Mouse (Mus musculus) neural tube, embryonic 12.5 days (tissue): ENCODE measurements around the gene Gm49353. TPM values are rescaled to one million over a fixed set of nuclear protein-coding genes. Genes with fewer than 3 reads are reported as not detected.

Experiments used
- ATAC-seq: fragments of 200-750 bp; cut with Nextera tagmentation; 2 replicates; pipeline ENCODE4 v1.8.0; 2017; ENCODE audit warnings: low read depth, mild to moderate bottlenecking, moderate TSS enrichment, moderate library complexity; ENCODE audit not compliant: low FRiP score
- H3K27ac ChIP-seq: fragments of 300-500 bp; sonication (generic); 2 replicates; pipeline ENCODE4 v1.5.1; 2016
- H3K27me3 ChIP-seq: fragments of 300-500 bp; sonication (generic); replicated peaks from 2 replicates; pipeline ENCODE4 v1.6.1; 2016; ENCODE audit warnings: mild to moderate bottlenecking
- H3K36me3 ChIP-seq: fragments of 300-500 bp; sonication (generic); 2 replicates; pipeline ENCODE4 v1.6.1; 2016; ENCODE audit warnings: mild to moderate bottlenecking
- H3K4me1 ChIP-seq: fragments of 300-500 bp; sonication (generic); 2 replicates; pipeline ENCODE4 v1.6.1; 2016
- H3K4me2 ChIP-seq: fragments of 300-500 bp; sonication (generic); replicated peaks from 2 replicates; pipeline ENCODE4 v1.6.1; 2016; ENCODE audit warnings: mild to moderate bottlenecking
- H3K4me3 ChIP-seq: fragments of 300-500 bp; sonication (generic); 2 replicates; pipeline ENCODE4 v1.5.1; 2016
- H3K9ac ChIP-seq: fragments of 300-500 bp; sonication (generic); 2 replicates; pipeline ENCODE4 v1.6.1; 2016; ENCODE audit warnings: mild to moderate bottlenecking
- H3K9me3 ChIP-seq: fragments of 300-500 bp; sonication (generic); 2 replicates; pipeline ENCODE4 v1.6.1; 2016; ENCODE audit warnings: mild to moderate bottlenecking
- WGBS: fragments of 180-500 bp; shearing (Covaris S2); methylation state at CpG from one replicate; pipeline ENCODE4 v1.1.7; 2016; 5-methylcytosine and 5-hydroxymethylcytosine counted together
- polyA plus RNA-seq: library from polyadenylated mRNA; unstranded; fragments of >200 nt; fragmentation: Nextera tagmentation; extraction: Ambion mirVana; gene quantifications from 2 replicates; pipeline ENCODE4 v1.2.1, GENCODE M21; 2016

Gm49353 gene
- polyA plus RNA-seq, 1 experiment from 2014 or later, result 6.1 TPM

GRCm38 (mm10) chr10:29206730-29207129 is 8.0 kb downstream of the Gm49353 start:
- peak; percentile 42; the same call in 1 of the 2 replicates for ATAC-seq
- Histone ChIP-seq H3K9me3 (no peaks in the 10 kb centered on the region), H3K27me3 (no peaks in the 10 kb centered on the region), H3K4me3 (no peak overlapping the region), H3K4me1 (no peaks in the 10 kb centered on the region), H3K36me3 (peaks cover 6% of the 10 kb centered on the region; the same call in 1 of the 2 replicates), H3K9ac (no peak overlapping the region), H3K27ac (no peak overlapping the region), H3K4me2 (no peak overlapping the region)

- no peak overlapping the region for H3K4me2 ChIP-seq
- no peaks in the 10 kb centered on the region for H3K9me3 ChIP-seq
- ATAC-seq, result no peak
- H3K9ac ChIP-seq, result no peak overlapping the region
- 48% methylated on average over 3 of the region's 3 CpGs for WGBS
- no peaks in the 10 kb centered on the region for H3K27me3 ChIP-seq
- no peaks in the 10 kb centered on the region for H3K4me1 ChIP-seq
- no peak overlapping the region for H3K4me3 ChIP-seq
- no peak overlapping the region for H3K27ac ChIP-seq
- 0 out of 2 replicates have a peak, but pooled peaks cover 2% of the 10 kb centered on the region for H3K36me3 ChIP-seq
These were observed 10.0 kb downstream of the Gm49353 start for GRCm38 (mm10) chr10:29208735-29209134.

GRCm38 (mm10) chr10:29211453-29211852 is 12.7 kb downstream of the Gm49353 start, which contains the start of gene 9330159F19Rik:
Gene 9330159F19Rik, plus strand, starts transcription at chr10:29211606.
- WGBS, result 11% methylated on average over 4 of the region's 4 CpGs
- ATAC-seq, result peak; percentile 82; the same call in 1 of the 2 replicates
- Histone ChIP-seq H3K4me1 (no peaks in the 10 kb centered on the region), H3K4me3 (no peak within 1 kb of the TSS), H3K27me3 (no peaks in the 10 kb centered on the region), H3K9ac (no peak within 1 kb of the TSS), H3K4me2 (no peak within 1 kb of the TSS), H3K36me3 (no peaks in the 10 kb centered on the region), H3K27ac (no peak within 1 kb of the TSS; the same call in 1 of the 2 replicates), H3K9me3 (no peaks in the 10 kb centered on the region)

GRCm38 (mm10) chr10:29213534-29214100 is 14.9 kb downstream of the Gm49353 start:
- no peaks in the 10 kb centered on the region for H3K4me1 ChIP-seq
- no peaks in the 10 kb centered on the region for H3K27me3 ChIP-seq
- WGBS, result 47% methylated on average over 3 of the region's 3 CpGs
- H3K36me3 ChIP-seq, result peaks cover 2% of the 10 kb centered on the region; the same call in 1 of the 2 replicates
- no peak overlapping the region for H3K4me3 ChIP-seq
- no peak for ATAC-seq
- no peaks in the 10 kb centered on the region for H3K9me3 ChIP-seq
- no peak overlapping the region for H3K4me2 ChIP-seq
- no peak overlapping the region for H3K9ac ChIP-seq
- H3K27ac ChIP-seq, result no peak overlapping the region

- Histone ChIP-seq H3K9me3 (no peaks in the 10 kb centered on the region), H3K27ac (no peak overlapping the region), H3K4me1 (no peaks in the 10 kb centered on the region), H3K36me3 (peaks cover 5% of the 10 kb centered on the region), H3K27me3 (no peaks in the 10 kb centered on the region), H3K9ac (no peak overlapping the region), H3K4me2 (no peak overlapping the region), H3K4me3 (no peak overlapping the region)
- 0 out of 2 replicates have a peak, but pooled peaks have one; percentile 37 for ATAC-seq
- 91% methylated on average over 1 of the region's 1 CpGs for WGBS
These were observed 18.2 kb downstream of the Gm49353 start for GRCm38 (mm10) chr10:29216957-29217356.

GRCm38 (mm10) chr10:29217451-29217850 is 18.7 kb downstream of the Gm49353 start:
- H3K27me3 ChIP-seq, result no peaks in the 10 kb centered on the region
- H3K4me2 ChIP-seq, result no peak overlapping the region
- H3K9me3 ChIP-seq, result no peaks in the 10 kb centered on the region
- H3K9ac ChIP-seq, result no peak overlapping the region
- 69% methylated on average over 2 of the region's 2 CpGs for WGBS
- 0 out of 2 replicates have a peak, but pooled peaks have one; percentile 29 for ATAC-seq
- H3K4me3 ChIP-seq, result no peak overlapping the region
- H3K27ac ChIP-seq, result no peak overlapping the region
- no peaks in the 10 kb centered on the region for H3K4me1 ChIP-seq
- peaks cover 10% of the 10 kb centered on the region for H3K36me3 ChIP-seq

- Histone ChIP-seq H3K4me3 (no peak overlapping the region), H3K36me3 (peaks cover 37% of the 10 kb centered on the region), H3K9ac (no peak overlapping the region), H3K27me3 (no peaks in the 10 kb centered on the region), H3K9me3 (no peaks in the 10 kb centered on the region), H3K4me1 (no peaks in the 10 kb centered on the region), H3K4me2 (no peak overlapping the region), H3K27ac (no peak overlapping the region)
- no peak for ATAC-seq
- 91% methylated on average over 4 of the region's 4 CpGs for WGBS
These were observed 26.6 kb downstream of the Gm49353 start for GRCm38 (mm10) chr10:29225329-29225728.

GRCm38 (mm10) chr10:29231208-29231607 is 32.5 kb downstream of the Gm49353 start:
- Histone ChIP-seq H3K4me1 (no peaks in the 10 kb centered on the region), H3K36me3 (peaks cover 14% of the 10 kb centered on the region), H3K27ac (no peak overlapping the region), H3K4me3 (no peak overlapping the region), H3K9me3 (no peaks in the 10 kb centered on the region), H3K4me2 (no peak overlapping the region), H3K27me3 (no peaks in the 10 kb centered on the region), H3K9ac (no peak overlapping the region)
- ATAC-seq, result 0 out of 2 replicates have a peak, but pooled peaks have one; percentile 13
- WGBS, result 91% methylated on average over 2 of the region's 2 CpGs

Other genes starting within 250 kb of the Gm49353 start
- gene 2310057J18Rik, start 212.7 kb upstream of the Gm49353 start, polyA plus RNA-seq, result not detected in 2 replicates
- 79.9 and 80.6 TPM in 2 replicates for gene Soga3, start 55.1 kb upstream of the Gm49353 start, polyA plus RNA-seq
- gene 9330159F19Rik, start 12.7 kb downstream of the Gm49353 start, polyA plus RNA-seq, result 12.8 and 13.8 TPM in 2 replicates
- 21.4 and 24.9 TPM in 2 replicates for gene Echdc1, start 114.2 kb downstream of the Gm49353 start, polyA plus RNA-seq
- 73.5 and 74.7 TPM in 2 replicates for gene Rnf146, start 163.5 kb downstream of the Gm49353 start, polyA plus RNA-seq